Mouse (Mus musculus) ES-E14 (cell line): ENCODE data around the gene 4930415O20Rik.

Source experiments
- MAFK ChIP-seq: IDR thresholded peaks from 2 replicates; pipeline ENCODE4 v1.6.1; 2014; ENCODE audit warnings: mild to moderate bottlenecking, low read depth, low read length, inconsistent platforms; ENCODE audit not compliant: insufficient read depth
- ZNF384 ChIP-seq: IDR thresholded peaks from 2 replicates; pipeline ENCODE4 v1.6.1; 2012; ENCODE audit warnings: low read depth, low read length, inconsistent platforms

GRCm38 (mm10) chr15:98610131-98610633 lies 39.4 kb downstream of the 4930415O20Rik start:
- TF ChIP-seq MAFK (no peak), ZNF384 (no peak)
